In the genomic region with DNA sequence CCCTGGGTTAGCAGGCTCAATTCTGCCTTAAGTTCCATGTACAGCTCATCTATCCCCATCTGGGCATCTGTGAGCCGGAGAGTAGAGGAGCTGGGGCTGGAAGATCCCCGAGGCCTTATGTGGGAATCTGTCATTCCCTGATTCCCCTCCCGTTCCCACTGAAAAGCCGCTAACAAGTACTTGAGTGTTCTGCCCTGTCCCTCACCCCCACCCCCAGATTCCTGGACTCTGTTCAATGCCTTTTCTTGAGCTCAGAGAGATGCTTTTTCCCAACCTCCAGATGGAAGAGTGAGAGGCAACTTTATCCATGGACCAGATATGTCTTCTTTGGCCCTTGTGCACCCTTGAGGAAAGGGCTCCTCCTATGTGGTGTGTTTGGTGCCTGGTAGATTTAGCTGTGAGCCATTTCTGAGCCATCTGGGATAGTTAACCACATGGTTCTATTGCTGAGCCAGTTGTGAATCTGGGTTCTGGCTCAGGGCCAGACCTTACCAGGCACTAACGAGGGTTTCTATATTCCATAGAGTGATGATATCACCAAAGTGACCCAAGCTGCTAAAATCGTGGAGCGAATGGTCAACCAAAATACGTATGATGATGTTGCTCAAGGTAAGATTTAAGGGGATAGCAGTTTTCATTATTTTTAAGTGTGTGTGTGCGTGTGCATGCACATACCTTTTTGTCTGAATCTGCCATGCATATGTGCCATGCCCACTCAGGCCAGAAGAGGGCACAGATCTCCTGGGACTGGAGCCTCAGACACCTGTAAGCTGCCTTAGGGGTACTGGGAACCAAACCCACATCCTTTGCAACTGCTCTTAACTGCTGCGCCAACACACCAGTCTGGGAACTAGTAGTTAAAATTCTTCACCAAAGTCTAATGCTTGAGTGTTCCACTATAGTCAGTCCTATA, we compare ENCODE assay signal across 11 mouse cellular contexts. TPM values are rescaled to one million over a fixed set of nuclear protein-coding genes. Genes with fewer than 3 reads are reported as not detected.
DNase-seq lines count a peak whose midpoint lies in the region; ATAC-seq and TF ChIP-seq lines count a peak whose summit lies in the region.
"Had no signal": no experiment of that assay in that cellular context is flagged by ENCODE, and none has a peak within 500 bp of the region (broad histone marks: within the 10 kb centered on the region; RNA-seq: fewer than 3 reads in every experiment).

No protein-coding gene starts in this region.

- peak; percentile 48 for TF ChIP-seq CTCF in kidney, adult 2 months (conservative IDR thresholded peaks at IDR 0.05; ENCODE audit: insufficient read depth, insufficient read length, low read depth, low read length)

- H3K27ac ChIP-seq in kidney, adult 2 months (ENCODE audit: insufficient read depth, low read depth, low read length) = no peak overlapping the region
- 0 out of 2 replicates have a peak overlapping the region, but pooled peaks have one; percentile 10 for H3K27ac ChIP-seq in neural tube, embryonic 13.5 days (replicated peaks)
- no peak overlapping the region for H3K27ac ChIP-seq in neural tube, embryonic 15.5 days (replicated peaks)

- H3K4me3 ChIP-seq in kidney, adult 2 months (ENCODE audit: insufficient read depth, low read depth, low read length) = no peak overlapping the region
- H3K4me3 ChIP-seq in neural tube, embryonic 13.5 days = no peak overlapping the region
- no peak overlapping the region for H3K4me3 ChIP-seq in neural tube, embryonic 15.5 days (replicated peaks)
- H3K4me3 ChIP-seq: heart, embryonic 12.5 days; megakaryocyte, embryonic 14.5 days had no signal

- peak; percentile 29 for DNase-seq in CD4-positive, CD25-positive, alpha-beta regulatory T cell, adult 2 months (ENCODE audit: low read depth, low spot score)
- no peak for DNase-seq in kidney, adult 2 months
- DNase-seq in kidney, postnatal 10 days = no peak
- no peak for DNase-seq in heart, postnatal 4 days
- DNase-seq in c-Kit-positive CD71-positive TER-119-positive erythroid progenitor cells, embryonic 14.5 days (ENCODE audit: low spot score) = no peak
- DNase-seq: kidney, adult 11 months had no signal

- no peaks in the 10 kb centered on the region for H3K4me1 ChIP-seq in kidney, adult 2 months (ENCODE audit: control insufficient read depth, insufficient read depth, low read length)
- H3K4me1 ChIP-seq in neural tube, embryonic 13.5 days (replicated peaks) = peaks cover 50% of the 10 kb centered on the region
- peaks cover 27% of the 10 kb centered on the region for H3K4me1 ChIP-seq in neural tube, embryonic 15.5 days
- H3K4me1 ChIP-seq: heart, embryonic 12.5 days had no signal

- WGBS in kidney, adult 2 months = 85% methylated on average over 10 of the region's 10 CpGs
- WGBS in neural tube, embryonic 13.5 days = 68% methylated on average over 10 of the region's 10 CpGs
- WGBS in neural tube, embryonic 15.5 days = 65% methylated on average over 10 of the region's 10 CpGs

- no peaks in the 10 kb centered on the region for H3K9me3 ChIP-seq in neural tube, embryonic 13.5 days
- H3K9me3 ChIP-seq in neural tube, embryonic 15.5 days (replicated peaks) = no peaks in the 10 kb centered on the region
- H3K9me3 ChIP-seq: heart, embryonic 12.5 days; megakaryocyte, embryonic 14.5 days had no signal

- no peak overlapping the region for H3K4me2 ChIP-seq in neural tube, embryonic 13.5 days
- no peak overlapping the region for H3K4me2 ChIP-seq in neural tube, embryonic 15.5 days
- H3K4me2 ChIP-seq: heart, embryonic 12.5 days had no signal

- no peak for TF ChIP-seq POLR2A in kidney, adult 2 months (IDR thresholded peaks at IDR 0.05; ENCODE audit: low read depth, low read length)

- no peak overlapping the region for H3K9ac ChIP-seq in neural tube, embryonic 13.5 days
- no peak overlapping the region for H3K9ac ChIP-seq in neural tube, embryonic 15.5 days (replicated peaks)
- H3K9ac ChIP-seq: heart, embryonic 12.5 days had no signal

- ATAC-seq in CD4-positive, CD25-positive, alpha-beta regulatory T cell, adult 4 months = no peak
- ATAC-seq in neural tube, embryonic 13.5 days (ENCODE audit: low read depth) = no peak
- ATAC-seq in neural tube, embryonic 15.5 days (ENCODE audit: low FRiP score) = no peak

- H3K27me3 ChIP-seq in kidney, adult 2 months (replicated peaks; ENCODE audit: control insufficient read depth, insufficient read depth, low read length) = no peaks in the 10 kb centered on the region
- no peaks in the 10 kb centered on the region for H3K27me3 ChIP-seq in neural tube, embryonic 13.5 days
- H3K27me3 ChIP-seq in neural tube, embryonic 15.5 days (replicated peaks) = no peaks in the 10 kb centered on the region

- no peaks in the 10 kb centered on the region for H3K36me3 ChIP-seq in kidney, adult 2 months (ENCODE audit: control insufficient read depth, insufficient read depth, low read length)
- H3K36me3 ChIP-seq in neural tube, embryonic 13.5 days = no peaks in the 10 kb centered on the region
- no peaks in the 10 kb centered on the region for H3K36me3 ChIP-seq in neural tube, embryonic 15.5 days
- H3K36me3 ChIP-seq: heart, embryonic 12.5 days had no signal

RNA-seq across cellular contexts. Expression of a gene that starts 30.2 kb away (rescaled TPM):
- polyA plus RNA-seq in CD4-positive, CD25-positive, alpha-beta regulatory T cell, adult 4 months (2017; shearing (Covaris generic)) = not detected
- 9.3 and 9.9 TPM in 2 replicates for polyA plus RNA-seq in kidney, adult 2 months (2012; rRNA removed)
- polyA plus RNA-seq in neural tube, embryonic 13.5 days (2015; fragmentation: Nextera tagmentation; extraction: Ambion mirVana) = 79.3 and 81.9 TPM in 2 replicates
- 89.8 and 111 TPM in 2 replicates for polyA plus RNA-seq in neural tube, embryonic 15.5 days (2015; fragmentation: Nextera tagmentation; extraction: Ambion mirVana)
- total RNA-seq in heart, postnatal 4 days (2021) = 1 to 10 TPM; 5.5 to 5.8 TPM

RNA-seq across cellular contexts. Expression of a gene that starts 40.4 kb away (rescaled TPM):
- not detected for polyA plus RNA-seq in CD4-positive, CD25-positive, alpha-beta regulatory T cell, adult 4 months (2017; shearing (Covaris generic))
- 0.83 and 0.92 TPM in 2 replicates for polyA plus RNA-seq in kidney, adult 2 months (2012; rRNA removed)
- 0.87 and 1.0 TPM in 2 replicates for polyA plus RNA-seq in neural tube, embryonic 13.5 days (2015; fragmentation: Nextera tagmentation; extraction: Ambion mirVana)
- 2.1 and 2.5 TPM in 2 replicates for polyA plus RNA-seq in neural tube, embryonic 15.5 days (2015; fragmentation: Nextera tagmentation; extraction: Ambion mirVana)
- total RNA-seq in heart, postnatal 4 days (2021) = 1 to 10 TPM; 1.3 to 1.7 TPM

RNA-seq across cellular contexts. Expression of a gene that starts 40.6 kb away (rescaled TPM):
- under 1 TPM; 0.52 to 0.56 TPM for polyA plus RNA-seq in CD4-positive, CD25-positive, alpha-beta regulatory T cell, adult 4 months (2017; shearing (Covaris generic))
- 16.4 and 18.4 TPM in 2 replicates for polyA plus RNA-seq in kidney, adult 2 months (2012; rRNA removed)
- polyA plus RNA-seq in neural tube, embryonic 13.5 days (2015; fragmentation: Nextera tagmentation; extraction: Ambion mirVana) = 14.7 and 18.8 TPM in 2 replicates
- polyA plus RNA-seq in neural tube, embryonic 15.5 days (2015; fragmentation: Nextera tagmentation; extraction: Ambion mirVana) = 15.2 and 17.9 TPM in 2 replicates
- total RNA-seq in heart, postnatal 4 days (2021) = 10 to 100 TPM; 15.3 to 15.5 TPM

Comparison
In these comparisons a context has a peak if more than half of its experiments do, and no peak if none do; other contexts are left out.
1. RNA of a gene that starts 30.2 kb away (polyA plus RNA-seq): 89.8 to 111 TPM in neural tube, embryonic 15.5 days, 79.3 to 81.9 TPM in neural tube, embryonic 13.5 days and 9.3 to 9.9 TPM in kidney, adult 2 months; not detected in CD4-positive, CD25-positive, alpha-beta regulatory T cell, adult 4 months; every median in the first group is over 10 times any median in the second.
2. RNA of a gene that starts 40.6 kb away (polyA plus RNA-seq): 14.7 to 18.8 TPM in neural tube, embryonic 13.5 days, 15.2 to 17.9 TPM in neural tube, embryonic 15.5 days and 16.4 to 18.4 TPM in kidney, adult 2 months; 0.52 to 0.56 TPM in CD4-positive, CD25-positive, alpha-beta regulatory T cell, adult 4 months; every median in the first group is over 10 times any median in the second.